Mouse (Mus musculus) lung, adult 2 months (tissue): ENCODE measurements around the gene Olfr373.
"Not testable (repeated sequence)": the region's sequence is repeated elsewhere in the genome, so short reads cannot be mapped to it uniquely, and the experiment has no call there.

Experiments
- CTCF ChIP-seq: fragments of 200-500 bp; IDR thresholded peaks from 2 replicates; pipeline ENCODE4 v1.5.1; 2011; ENCODE audit warnings: mild to moderate bottlenecking, low read length, control low read depth; ENCODE audit not compliant: insufficient read depth
- POLR2A ChIP-seq: fragments of 200-500 bp; IDR thresholded peaks from 2 replicates; pipeline ENCODE4 v1.6.1; 2011; ENCODE audit warnings: low read depth, mild to moderate bottlenecking, control low read depth, low read length, borderline replicate concordance; ENCODE audit errors: extremely low read depth

DNA sequence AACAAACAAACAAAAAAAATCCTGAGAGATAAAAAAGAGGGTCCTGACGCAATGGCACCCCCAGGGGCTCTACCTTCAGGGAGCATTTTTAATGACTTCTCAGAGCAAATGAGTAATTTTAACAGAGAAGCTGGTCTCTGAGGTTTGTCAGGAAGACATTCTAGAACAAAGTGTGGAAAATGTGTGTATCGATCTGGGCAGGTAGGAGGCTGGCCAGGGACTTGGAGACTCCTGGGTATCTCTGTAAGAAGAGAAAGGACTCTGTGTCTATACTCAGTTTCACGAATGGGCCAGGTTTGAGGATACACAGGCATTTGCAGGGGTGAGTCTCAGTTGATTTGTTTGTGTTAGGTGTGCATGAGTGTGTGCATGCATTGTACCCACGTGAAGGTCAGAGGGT, 42.1 kb upstream of the Olfr373 start, which contains the start of gene Olfr372:
- TF ChIP-seq POLR2A, CTCF: not testable (repeated sequence)
